Comparison of ENCODE assay signal across 17 mouse cellular contexts in genomic region chr10:127264971-127265370, GRCm38 (mm10). TPM values are rescaled to one million over a fixed set of nuclear protein-coding genes. Genes with fewer than 3 reads are reported as not detected.
DNase-seq lines count a peak whose midpoint lies in the region; ATAC-seq lines count a peak whose summit lies in the region.
"Had no signal": no experiment of that assay in that cellular context is flagged by ENCODE, and none has a peak within 500 bp of the region (broad histone marks: within the 10 kb centered on the region; RNA-seq: fewer than 3 reads in every experiment).

No protein-coding gene starts in this region.

- no peaks in the 10 kb centered on the region for H3K27me3 ChIP-seq in midbrain, embryonic 14.5 days (ENCODE audit: control insufficient read depth, insufficient read depth, low read length)

- peaks cover 32% of the 10 kb centered on the region for H3K4me1 ChIP-seq in midbrain, embryonic 14.5 days (ENCODE audit: control insufficient read depth, insufficient read depth, low read length)

- 70% methylated on average over 4 of the region's 4 CpGs for WGBS in midbrain, embryonic 14.5 days

- peaks cover 18% of the 10 kb centered on the region for H3K36me3 ChIP-seq in midbrain, embryonic 14.5 days (ENCODE audit: control insufficient read depth, insufficient read depth, low read length)

- H3K9ac ChIP-seq in midbrain, embryonic 14.5 days (replicated peaks; ENCODE audit: low read length) = no peak overlapping the region
- H3K9ac ChIP-seq: embryonic facial prominence, embryonic 12.5 days; forebrain, embryonic 13.5 days; forebrain, embryonic 15.5 days had no signal

- H3K9me3 ChIP-seq in midbrain, embryonic 14.5 days (ENCODE audit: control insufficient read depth, low read length) = no peaks in the 10 kb centered on the region
- H3K9me3 ChIP-seq: embryonic facial prominence, embryonic 10.5 days; embryonic facial prominence, embryonic 12.5 days; forebrain, embryonic 13.5 days; forebrain, embryonic 15.5 days had no signal

- H3K4me3 ChIP-seq in midbrain, embryonic 14.5 days (replicated peaks; ENCODE audit: low read depth, low read length) = no peak overlapping the region
- H3K4me3 ChIP-seq: embryonic facial prominence, embryonic 12.5 days; forebrain, embryonic 15.5 days had no signal

- DNase-seq in cerebellum, adult 11-12 months = peak; percentile 45
- no peak for DNase-seq in cerebellum, adult 18-20 months
- peak; percentile 53 for DNase-seq in cerebellum, adult 9-11 months
- no peak for DNase-seq in cerebellum, postnatal 4 days (ENCODE audit: low spot score in 2 of 2)
- DNase-seq in ZHBTc4 (ENCODE audit: low read depth, low spot score) (peak; percentile 64), adipocyte (ENCODE audit: low spot score) (no peak)
- DNase-seq in retina, postnatal 1 day = peak; percentile 36
- no peak for DNase-seq in midbrain, embryonic 14.5 days
- DNase-seq: adrenal gland, adult 8-10 months; adrenal gland, postnatal 36 days; cerebellum, postnatal 36 days; forebrain, postnatal 0 days had no signal

- H3K27ac ChIP-seq in midbrain, embryonic 14.5 days (replicated peaks; ENCODE audit: low read depth, low read length) = no peak overlapping the region
- H3K27ac ChIP-seq: embryonic facial prominence, embryonic 12.5 days; forebrain, embryonic 13.5 days had no signal

- H3K4me2 ChIP-seq in midbrain, embryonic 14.5 days (ENCODE audit: low read length) = no peak overlapping the region
- H3K4me2 ChIP-seq: forebrain, embryonic 15.5 days had no signal

- ATAC-seq in midbrain, embryonic 14.5 days (ENCODE audit: low FRiP score, low TSS enrichment) = no peak
- ATAC-seq: forebrain, embryonic 15.5 days had no signal

RNA-seq across cellular contexts. Expression of gene Dctn2, which starts 1.2 kb away (rescaled TPM):
- 295 and 323 TPM in 2 replicates for polyA plus RNA-seq in midbrain, embryonic 14.5 days (2014; fragmentation: Nextera tagmentation; extraction: Ambion mirVana)

RNA-seq across cellular contexts. Expression of gene Kif5a, which starts 1.8 kb away (rescaled TPM):
- 75.3 and 94.7 TPM in 2 replicates for polyA plus RNA-seq in midbrain, embryonic 14.5 days (2014; fragmentation: Nextera tagmentation; extraction: Ambion mirVana)
- polyA plus RNA-seq: CD4-positive, CD25-positive, alpha-beta regulatory T cell, adult 4 months had no signal

RNA-seq across cellular contexts. Expression of gene Mbd6, which starts 23.8 kb away (rescaled TPM):
- 17.4 and 18.0 TPM in 2 replicates for polyA plus RNA-seq in midbrain, embryonic 14.5 days (2014; fragmentation: Nextera tagmentation; extraction: Ambion mirVana)

RNA-seq across cellular contexts. Expression of gene Mars, which starts 46.6 kb away (rescaled TPM):
- polyA plus RNA-seq in midbrain, embryonic 14.5 days (2014; fragmentation: Nextera tagmentation; extraction: Ambion mirVana) = 109 and 122 TPM in 2 replicates

RNA-seq across cellular contexts. Expression of gene Pip4k2c, which starts 53.6 kb away (rescaled TPM):
- 12.5 and 14.6 TPM in 2 replicates for polyA plus RNA-seq in midbrain, embryonic 14.5 days (2014; fragmentation: Nextera tagmentation; extraction: Ambion mirVana)

Comparison
In these comparisons a context has a peak if more than half of its experiments do, and no peak if none do; other contexts are left out.
1. DNase-seq: peak in cerebellum, adult 11-12 months (single experiment), cerebellum, adult 9-11 months (single experiment), ZHBTc4 (single experiment) and retina, postnatal 1 day (single experiment); none in cerebellum, adult 18-20 months (0 of 2), cerebellum, postnatal 4 days (0 of 2), adipocyte (single experiment) and midbrain, embryonic 14.5 days (single experiment).